Mouse (Mus musculus) heart, embryonic 14.5 days (tissue): ENCODE measurements at regions not wholly inside any gene's neighbourhood (a gene's known extent, or its start where the extent isn't known, plus 50 kb on each side); places are given as distances from the start of the nearest gene placed in this dataset.

Experiments
- ATAC-seq: fragments of 200-750 bp; cut with Nextera tagmentation; 2 replicates; pipeline ENCODE4 v1.8.0; 2017; ENCODE audit warnings: low read depth, moderate TSS enrichment; ENCODE audit not compliant: insufficient number of reproducible peaks, insufficient read depth, low FRiP score
- H3K27ac ChIP-seq, 2 experiments: fragments of 200-500 bp in 1 of 2; fragments of 300-500 bp in 1 of 2; sonication (generic) in 1 of 2; replicated peaks in 1 of 2; 2 replicates each; pipeline ENCODE4 v1.5.1; 2012 to 2014; ENCODE audit warnings: low read depth in 2 of 2, low read length in 2 of 2, control low read depth in 1 of 2, mild to moderate bottlenecking in 1 of 2, mixed read lengths in 1 of 2; ENCODE audit not compliant: control insufficient read depth in 1 of 2, insufficient read depth in 1 of 2
- H3K27me3 ChIP-seq: fragments of 300-500 bp; sonication (generic); 2 replicates; pipeline ENCODE4 v1.6.1; 2014; ENCODE audit warnings: mild to moderate bottlenecking, low read length, control low read depth; ENCODE audit not compliant: control insufficient read depth, insufficient read depth
- H3K36me3 ChIP-seq: fragments of 300-500 bp; sonication (generic); 2 replicates; pipeline ENCODE4 v1.6.1; 2014; ENCODE audit warnings: mild to moderate bottlenecking, control low read depth, low read length, mixed read lengths; ENCODE audit not compliant: control insufficient read depth, insufficient read depth
- H3K4me1 ChIP-seq, 2 experiments: fragments of 200-500 bp in 1 of 2; fragments of 300-500 bp in 1 of 2; sonication (generic) in 1 of 2; 2 replicates each; pipeline ENCODE4 v1.6.1; 2012 to 2014; ENCODE audit warnings: low read length in 2 of 2, control low read depth in 1 of 2, mixed read lengths in 1 of 2; ENCODE audit not compliant: control insufficient read depth in 2 of 2, insufficient read depth in 2 of 2
- H3K4me2 ChIP-seq: fragments of 300-500 bp; sonication (generic); 2 replicates; pipeline ENCODE4 v1.6.1; 2014; ENCODE audit warnings: mild to moderate bottlenecking, low read length
- H3K4me3 ChIP-seq, 2 experiments: fragments of 200-500 bp in 1 of 2; fragments of 300-500 bp in 1 of 2; sonication (generic) in 1 of 2; 2 replicates each; pipeline ENCODE4 v1.5.1; 2012 to 2014; ENCODE audit warnings: low read length in 2 of 2, mild to moderate bottlenecking in 2 of 2, control low read depth in 1 of 2, low read depth in 1 of 2, moderate library complexity in 1 of 2; ENCODE audit not compliant: control insufficient read depth in 1 of 2, insufficient read depth in 1 of 2
- H3K9ac ChIP-seq: fragments of 300-500 bp; sonication (generic); 2 replicates; pipeline ENCODE4 v1.6.1; 2014; ENCODE audit warnings: mild to moderate bottlenecking, low read length
- H3K9me3 ChIP-seq: fragments of 300-500 bp; sonication (generic); 2 replicates; pipeline ENCODE4 v1.6.1; 2016; ENCODE audit warnings: low read length, control low read depth; ENCODE audit not compliant: control insufficient read depth
- WGBS: fragments of 180-500 bp; shearing (Covaris S2); extraction: QIAGEN DNeasy Blood & Tissue Kit; methylation state at CpG from one replicate; pipeline ENCODE4 v1.1.7; 2014; 5-methylcytosine and 5-hydroxymethylcytosine counted together

GRCm38 (mm10) chr11:19737807-19738206, 186.4 kb upstream of the Spred2 start:
- 57% methylated on average over 5 of the region's 5 CpGs for WGBS
- Histone ChIP-seq H3K9ac (no peak overlapping the region), H3K27me3 (no peaks in the 10 kb centered on the region), H3K4me1 (peaks cover 0 to 3% of the 10 kb centered on the region in 2 experiments; a peak in 1 of 4 replicates), H3K9me3 (no peaks in the 10 kb centered on the region), H3K27ac (peak overlapping the region in 1 of 2 experiments; percentile 41; a peak in 1 of 4 replicates), H3K4me3 (no peak overlapping the region), H3K4me2 (no peak overlapping the region), H3K36me3 (no peaks in the 10 kb centered on the region)
- 0 out of 2 replicates have a peak, but pooled peaks have one; percentile 13 for ATAC-seq

- Histone ChIP-seq H3K4me2 (no peak overlapping the region), H3K27me3 (no peaks in the 10 kb centered on the region), H3K4me1 (peaks cover 0 to 3% of the 10 kb centered on the region in 2 experiments; a peak in 1 of 4 replicates), H3K4me3 (no peak overlapping the region), H3K9me3 (0 out of 2 replicates have a peak, but pooled peaks cover 3% of the 10 kb centered on the region), H3K27ac (no peak overlapping the region), H3K9ac (no peak overlapping the region), H3K36me3 (no peaks in the 10 kb centered on the region)
- 77% methylated on average over 9 of the region's 9 CpGs for WGBS
- no peak for ATAC-seq
Observed at GRCm38 (mm10) chr11:19739527-19740151, 184.5 kb upstream of the Spred2 start.

- ATAC-seq, result no peak
- Histone ChIP-seq H3K27ac (no peak overlapping the region), H3K4me1 (peaks cover 0 to 3% of the 10 kb centered on the region in 2 experiments; a peak in 1 of 4 replicates), H3K4me3 (no peak overlapping the region), H3K27me3 (no peaks in the 10 kb centered on the region), H3K4me2 (no peak overlapping the region), H3K9ac (no peak overlapping the region), H3K9me3 (0 out of 2 replicates have a peak, but pooled peaks cover 3% of the 10 kb centered on the region), H3K36me3 (no peaks in the 10 kb centered on the region)
- 86% methylated on average over 3 of the region's 3 CpGs for WGBS
Observed at GRCm38 (mm10) chr11:19740562-19740961, 183.6 kb upstream of the Spred2 start.

- Histone ChIP-seq H3K36me3 (no peaks in the 10 kb centered on the region), H3K27me3 (no peaks in the 10 kb centered on the region), H3K4me3 (no peak overlapping the region), H3K4me1 (peaks cover 0 to 2% of the 10 kb centered on the region in 2 experiments; a peak in 1 of 4 replicates), H3K27ac (no peak overlapping the region), H3K9me3 (0 out of 2 replicates have a peak, but pooled peaks cover 3% of the 10 kb centered on the region), H3K9ac (no peak overlapping the region), H3K4me2 (no peak overlapping the region)
- 41% methylated on average over 11 of the region's 11 CpGs for WGBS
- ATAC-seq, result no peak
Observed at GRCm38 (mm10) chr11:19747097-19747972, 176.8 kb upstream of the Spred2 start.

GRCm38 (mm10) chr11:19747973-19748559, 176.1 kb upstream of the Spred2 start:
- no peaks in the 10 kb centered on the region for H3K36me3 ChIP-seq
- no peak overlapping the region for H3K4me3 ChIP-seq
- peaks cover 4% of the 10 kb centered on the region for H3K9me3 ChIP-seq
- H3K9ac ChIP-seq, result no peak overlapping the region
- 53% methylated on average over 14 of the region's 14 CpGs for WGBS
- peaks cover 0 to 2% of the 10 kb centered on the region in 2 experiments; a peak in 1 of 4 replicates for H3K4me1 ChIP-seq
- H3K4me2 ChIP-seq, result no peak overlapping the region
- H3K27ac ChIP-seq, result no peak overlapping the region
- H3K27me3 ChIP-seq, result no peaks in the 10 kb centered on the region
- ATAC-seq, result no peak

- 87% methylated on average over 4 of the region's 4 CpGs for WGBS
Observed at GRCm38 (mm10) chr11:19758892-19759291, 165.3 kb upstream of the Spred2 start.

GRCm38 (mm10) chr11:19760861-19761693, 163.1 kb upstream of the Spred2 start:
- Histone ChIP-seq H3K4me2 (peak overlapping the region; percentile 54), H3K9ac (no peak overlapping the region; the same call in 1 of the 2 replicates), H3K9me3 (no peaks in the 10 kb centered on the region), H3K4me3 (peak overlapping the region in 1 of 2 experiments; percentile 21; a peak in 3 of 4 replicates), H3K27ac (no peak overlapping the region), H3K4me1 (no peaks in the 10 kb centered on the region; a peak in 1 of 4 replicates), H3K27me3 (no peaks in the 10 kb centered on the region), H3K36me3 (no peaks in the 10 kb centered on the region)
- WGBS, result 20% methylated on average over 16 of the region's 16 CpGs
- ATAC-seq, result no peak

More at GRCm38 (mm10) chr11:19758892-19759291, 165.3 kb upstream of the Spred2 start:
- Histone ChIP-seq H3K36me3 (no peaks in the 10 kb centered on the region), H3K27me3 (no peaks in the 10 kb centered on the region), H3K27ac (no peak overlapping the region), H3K4me3 (no peak overlapping the region), H3K9me3 (no peaks in the 10 kb centered on the region), H3K9ac (no peak overlapping the region), H3K4me1 (no peaks in the 10 kb centered on the region; a peak in 1 of 4 replicates), H3K4me2 (no peak overlapping the region)
- no peak for ATAC-seq
